Mouse (Mus musculus): ENCODE data around the gene Slc25a1. TPM values are rescaled to one million over a fixed set of nuclear protein-coding genes. Genes with fewer than 3 reads are reported as not detected.

Slc25a1 gene
- polyA plus RNA-seq, 1 experiment from 2014 or later = 25.4 TPM

- Histone ChIP-seq H3K4me2 (ENCODE audit: low read length) (no peak overlapping the region), H3K27me3 (ENCODE audit: control insufficient read depth, insufficient read depth, low read length) (no peaks in the 10 kb centered on the region; the same call in 1 of the 2 replicates), H3K27ac (replicated peaks in 1 of 2; ENCODE audit: control insufficient read depth in 1 of 2, insufficient read depth in 1 of 2, low read depth in 2 of 2, low read length in 2 of 2) (no peak overlapping the region), H3K4me1 (ENCODE audit: control insufficient read depth in 2 of 2, insufficient read depth in 2 of 2, low read length in 2 of 2) (no peaks in the 10 kb centered on the region), H3K36me3 (ENCODE audit: control insufficient read depth, insufficient read depth, low read length) (no peaks in the 10 kb centered on the region), H3K9me3 (ENCODE audit: control insufficient read depth, low read length) (no peaks in the 10 kb centered on the region), H3K4me3 (ENCODE audit: control insufficient read depth in 1 of 2, insufficient read depth in 1 of 2, low read depth in 1 of 2, low read length in 2 of 2) (no peak overlapping the region), H3K9ac (ENCODE audit: low read length) (no peak overlapping the region)
- no peak for ATAC-seq (ENCODE audit: insufficient number of reproducible peaks, insufficient read depth, low FRiP score, low read depth)
- 44% methylated on average over 7 of the region's 7 CpGs for WGBS
Measured at GRCm38 (mm10) chr16:17945081-17945831, 17.2 kb upstream of the Slc25a1 start.

GRCm38 (mm10) chr16:17943466-17943865 lies 15.4 kb upstream of the Slc25a1 start:
- no peak overlapping the region for H3K27ac ChIP-seq (replicated peaks in 1 of 2; ENCODE audit: control insufficient read depth in 1 of 2, insufficient read depth in 1 of 2, low read depth in 2 of 2, low read length in 2 of 2)
- no peak overlapping the region for H3K4me3 ChIP-seq (ENCODE audit: control insufficient read depth in 1 of 2, insufficient read depth in 1 of 2, low read depth in 1 of 2, low read length in 2 of 2)
- no peak overlapping the region for H3K9ac ChIP-seq (ENCODE audit: low read length)
- no peaks in the 10 kb centered on the region for H3K9me3 ChIP-seq (ENCODE audit: control insufficient read depth, low read length)
- ATAC-seq (ENCODE audit: insufficient number of reproducible peaks, insufficient read depth, low FRiP score, low read depth) = no peak
- 55% methylated on average over 8 of the region's 8 CpGs for WGBS
- H3K4me2 ChIP-seq (ENCODE audit: low read length) = no peak overlapping the region
- H3K27me3 ChIP-seq (ENCODE audit: control insufficient read depth, insufficient read depth, low read length) = no peaks in the 10 kb centered on the region; the same call in 1 of the 2 replicates
- no peaks in the 10 kb centered on the region for H3K4me1 ChIP-seq (ENCODE audit: control insufficient read depth in 2 of 2, insufficient read depth in 2 of 2, low read length in 2 of 2)
- H3K36me3 ChIP-seq (ENCODE audit: control insufficient read depth, insufficient read depth, low read length) = no peaks in the 10 kb centered on the region

- peaks cover 8% of the 10 kb centered on the region for H3K27me3 ChIP-seq (ENCODE audit: control insufficient read depth, insufficient read depth, low read length)
- ATAC-seq (ENCODE audit: insufficient number of reproducible peaks, insufficient read depth, low FRiP score, low read depth) = no peak
- H3K4me1 ChIP-seq (ENCODE audit: control insufficient read depth in 2 of 2, insufficient read depth in 2 of 2, low read length in 2 of 2) = no peaks in the 10 kb centered on the region
- WGBS = 37% methylated on average over 9 of the region's 9 CpGs
- H3K36me3 ChIP-seq (ENCODE audit: control insufficient read depth, insufficient read depth, low read length) = no peaks in the 10 kb centered on the region
- no peak overlapping the region for H3K4me3 ChIP-seq (ENCODE audit: control insufficient read depth in 1 of 2, insufficient read depth in 1 of 2, low read depth in 1 of 2, low read length in 2 of 2)
- no peaks in the 10 kb centered on the region for H3K9me3 ChIP-seq (ENCODE audit: control insufficient read depth, low read length)
- no peak overlapping the region for H3K27ac ChIP-seq (replicated peaks in 1 of 2; ENCODE audit: control insufficient read depth in 1 of 2, insufficient read depth in 1 of 2, low read depth in 2 of 2, low read length in 2 of 2)
- H3K4me2 ChIP-seq (ENCODE audit: low read length) = no peak overlapping the region
- no peak overlapping the region for H3K9ac ChIP-seq (ENCODE audit: low read length)
Measured at GRCm38 (mm10) chr16:17939255-17939751, 11.3 kb upstream of the Slc25a1 start.

GRCm38 (mm10) chr16:17938821-17939220 lies 10.8 kb upstream of the Slc25a1 start:
- Histone ChIP-seq H3K27me3 (ENCODE audit: control insufficient read depth, insufficient read depth, low read length) (peaks cover 8% of the 10 kb centered on the region), H3K4me2 (ENCODE audit: low read length) (no peak overlapping the region), H3K9me3 (ENCODE audit: control insufficient read depth, low read length) (no peaks in the 10 kb centered on the region), H3K4me1 (ENCODE audit: control insufficient read depth in 2 of 2, insufficient read depth in 2 of 2, low read length in 2 of 2) (no peaks in the 10 kb centered on the region), H3K4me3 (ENCODE audit: control insufficient read depth in 1 of 2, insufficient read depth in 1 of 2, low read depth in 1 of 2, low read length in 2 of 2) (no peak overlapping the region), H3K9ac (ENCODE audit: low read length) (no peak overlapping the region), H3K36me3 (ENCODE audit: control insufficient read depth, insufficient read depth, low read length) (no peaks in the 10 kb centered on the region), H3K27ac (replicated peaks in 1 of 2; ENCODE audit: control insufficient read depth in 1 of 2, insufficient read depth in 1 of 2, low read depth in 2 of 2, low read length in 2 of 2) (no peak overlapping the region)
- ATAC-seq (ENCODE audit: insufficient number of reproducible peaks, insufficient read depth, low FRiP score, low read depth) = peak; percentile 64; the same call in 1 of the 2 replicates
- 10% methylated on average over 7 of the region's 7 CpGs for WGBS

- H3K4me2 ChIP-seq (ENCODE audit: low read length) = no peak overlapping the region
- no peak overlapping the region for H3K4me3 ChIP-seq (ENCODE audit: control insufficient read depth in 1 of 2, insufficient read depth in 1 of 2, low read depth in 1 of 2, low read length in 2 of 2)
- WGBS = 45% methylated on average over 7 of the region's 7 CpGs
- no peak for ATAC-seq (ENCODE audit: insufficient number of reproducible peaks, insufficient read depth, low FRiP score, low read depth)
- no peak overlapping the region for H3K9ac ChIP-seq (ENCODE audit: low read length)
- H3K36me3 ChIP-seq (ENCODE audit: control insufficient read depth, insufficient read depth, low read length) = no peaks in the 10 kb centered on the region
- no peak overlapping the region for H3K27ac ChIP-seq (replicated peaks in 1 of 2; ENCODE audit: control insufficient read depth in 1 of 2, insufficient read depth in 1 of 2, low read depth in 2 of 2, low read length in 2 of 2)
- H3K27me3 ChIP-seq (ENCODE audit: control insufficient read depth, insufficient read depth, low read length) = peaks cover 8% of the 10 kb centered on the region
- H3K4me1 ChIP-seq (ENCODE audit: control insufficient read depth in 2 of 2, insufficient read depth in 2 of 2, low read length in 2 of 2) = no peaks in the 10 kb centered on the region
- no peaks in the 10 kb centered on the region for H3K9me3 ChIP-seq (ENCODE audit: control insufficient read depth, low read length)
Measured at GRCm38 (mm10) chr16:17938187-17938586, 10.2 kb upstream of the Slc25a1 start.

GRCm38 (mm10) chr16:17936776-17937175 lies 8.8 kb upstream of the Slc25a1 start:
- Histone ChIP-seq H3K4me2 (ENCODE audit: low read length) (no peak overlapping the region), H3K27ac (replicated peaks in 1 of 2; ENCODE audit: control insufficient read depth in 1 of 2, insufficient read depth in 1 of 2, low read depth in 2 of 2, low read length in 2 of 2) (no peak overlapping the region), H3K9me3 (ENCODE audit: control insufficient read depth, low read length) (no peaks in the 10 kb centered on the region), H3K27me3 (ENCODE audit: control insufficient read depth, insufficient read depth, low read length) (peaks cover 8% of the 10 kb centered on the region), H3K9ac (ENCODE audit: low read length) (no peak overlapping the region), H3K4me3 (ENCODE audit: control insufficient read depth in 1 of 2, insufficient read depth in 1 of 2, low read depth in 1 of 2, low read length in 2 of 2) (no peak overlapping the region), H3K4me1 (ENCODE audit: control insufficient read depth in 2 of 2, insufficient read depth in 2 of 2, low read length in 2 of 2) (no peaks in the 10 kb centered on the region), H3K36me3 (ENCODE audit: control insufficient read depth, insufficient read depth, low read length) (no peaks in the 10 kb centered on the region)
- no peak for ATAC-seq (ENCODE audit: insufficient number of reproducible peaks, insufficient read depth, low FRiP score, low read depth)
- 69% methylated on average over 10 of the region's 10 CpGs for WGBS

- no peak overlapping the region for H3K9ac ChIP-seq (ENCODE audit: low read length)
- WGBS = 54% methylated on average over 3 of the region's 3 CpGs
Measured at GRCm38 (mm10) chr16:17934445-17934910, 6.5 kb upstream of the Slc25a1 start.

More at GRCm38 (mm10) chr16:17934445-17934910, 6.5 kb upstream of the Slc25a1 start:
- H3K27ac ChIP-seq (replicated peaks in 1 of 2; ENCODE audit: control insufficient read depth in 1 of 2, insufficient read depth in 1 of 2, low read depth in 2 of 2, low read length in 2 of 2) = no peak overlapping the region
- ATAC-seq (ENCODE audit: insufficient number of reproducible peaks, insufficient read depth, low FRiP score, low read depth) = no peak
- no peaks in the 10 kb centered on the region for H3K4me1 ChIP-seq (ENCODE audit: control insufficient read depth in 2 of 2, insufficient read depth in 2 of 2, low read length in 2 of 2)
- H3K4me2 ChIP-seq (ENCODE audit: low read length) = no peak overlapping the region
- H3K27me3 ChIP-seq (ENCODE audit: control insufficient read depth, insufficient read depth, low read length) = peaks cover 8% of the 10 kb centered on the region
- H3K9me3 ChIP-seq (ENCODE audit: control insufficient read depth, low read length) = no peaks in the 10 kb centered on the region
- no peak overlapping the region for H3K4me3 ChIP-seq (ENCODE audit: control insufficient read depth in 1 of 2, insufficient read depth in 1 of 2, low read depth in 1 of 2, low read length in 2 of 2)
- H3K36me3 ChIP-seq (ENCODE audit: control insufficient read depth, insufficient read depth, low read length) = no peaks in the 10 kb centered on the region

Data from heart, embryonic 14.5 days (tissue).